Mouse (Mus musculus) adrenal gland, adult 8-10 months (tissue): ENCODE measurements at regions not wholly inside any gene's neighbourhood (a gene's known extent, or its start where the extent isn't known, plus 50 kb on each side); places are given as distances from the start of the nearest gene placed in this dataset.
"Not testable (repeated sequence)": the region's sequence is repeated elsewhere in the genome, so short reads cannot be mapped to it uniquely, and the experiment has no call there.

Experiments used
- DNase-seq: peaks from one replicate; pipeline ENCODE4 v3.0.0; 2022

- not testable (repeated sequence) for DNase-seq
These were observed 143.8 kb upstream of the Gm17728 start for GRCm38 (mm10) chr17:9278046-9278445.

- DNase-seq, result no peak
These were observed 142.4 kb upstream of the Gm17728 start for GRCm38 (mm10) chr17:9279481-9279880.

GRCm38 (mm10) chr17:9281891-9282290, 140.0 kb upstream of the Gm17728 start:
- DNase-seq, result no peak

- no peak for DNase-seq
These were observed 139.3 kb upstream of the Gm17728 start for GRCm38 (mm10) chr17:9282333-9283176.

GRCm38 (mm10) chr17:9286431-9286830, 135.4 kb upstream of the Gm17728 start:
- no peak for DNase-seq

- DNase-seq, result no peak
These were observed 135.0 kb upstream of the Gm17728 start for GRCm38 (mm10) chr17:9286834-9287233.

GRCm38 (mm10) chr17:9287682-9288081, 134.2 kb upstream of the Gm17728 start:
- DNase-seq, result no peak

GRCm38 (mm10) chr17:9291601-9292000, 130.3 kb upstream of the Gm17728 start:
- no peak for DNase-seq

GRCm38 (mm10) chr17:9292296-9292695, 129.6 kb upstream of the Gm17728 start:
- no peak for DNase-seq

- DNase-seq, result no peak
These were observed 125.5 kb upstream of the Gm17728 start for GRCm38 (mm10) chr17:9296371-9296770.

- DNase-seq, result no peak
These were observed 123.6 kb upstream of the Gm17728 start for GRCm38 (mm10) chr17:9298231-9298630.

- DNase-seq, result no peak
These were observed 120.8 kb upstream of the Gm17728 start for GRCm38 (mm10) chr17:9301101-9301501.

- no peak for DNase-seq
These were observed 113.4 kb upstream of the Gm17728 start for GRCm38 (mm10) chr17:9308507-9308906.

- DNase-seq, result no peak
These were observed 99.1 kb upstream of the Gm17728 start for GRCm38 (mm10) chr17:9322772-9323171.

- no peak for DNase-seq
These were observed 92.9 kb upstream of the Gm17728 start for GRCm38 (mm10) chr17:9328886-9329455.

GRCm38 (mm10) chr17:9357572-9358159, 64.2 kb upstream of the Gm17728 start:
- no peak for DNase-seq
